Mouse (Mus musculus) small intestine, adult 2 months (tissue): ENCODE results near the gene Chrna1.

ENCODE experiments used
- CTCF ChIP-seq: fragments of 200-500 bp; IDR thresholded peaks from 2 replicates; pipeline ENCODE4 v1.5.1; 2012; ENCODE audit warnings: low read depth, mild to moderate bottlenecking, control low read depth, inconsistent platforms, low read length, moderate library complexity, mixed read lengths; ENCODE audit not compliant: insufficient replicate concordance, insufficient read length; ENCODE audit errors: extremely low read depth
- POLR2A ChIP-seq: fragments of 200-500 bp; IDR thresholded peaks from 2 replicates; pipeline ENCODE4 v1.6.1; 2012; ENCODE audit warnings: low read depth, mild to moderate bottlenecking, control low read depth, inconsistent platforms, low read length, moderate library complexity

DNA sequence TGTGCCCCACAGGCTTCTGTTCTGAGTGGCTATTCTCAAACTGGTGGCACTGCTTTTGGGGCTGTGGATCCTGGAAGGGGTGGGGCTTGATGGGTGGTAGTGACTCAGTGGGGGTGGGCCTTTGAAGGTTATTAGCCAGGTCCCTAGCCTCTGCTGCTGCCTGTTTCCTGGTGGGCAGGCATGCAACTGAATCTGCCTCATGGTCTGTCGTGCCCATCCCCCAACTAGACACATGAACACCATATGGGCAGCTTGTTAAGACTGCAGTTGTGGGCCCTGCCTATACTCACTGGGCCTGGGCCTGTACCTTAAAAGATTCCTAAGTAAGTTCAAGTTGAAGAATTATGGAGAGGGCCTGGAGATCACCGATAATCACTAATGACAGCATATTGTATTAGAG is 34.6 kb downstream of the Chrna1 start:
- TF ChIP-seq POLR2A: no peak
- TF ChIP-seq CTCF: no peak
